Mouse (Mus musculus) kidney, adult 2 months (tissue): ENCODE results near the gene Mprip. TPM values are rescaled to one million over a fixed set of nuclear protein-coding genes. Genes with fewer than 3 reads are reported as not detected.
"Not testable (repeated sequence)": the region's sequence is repeated elsewhere in the genome, so short reads cannot be mapped to it uniquely, and the experiment has no call there.

Experiments used
- DNase-seq: peaks from one replicate; pipeline ENCODE4 v3.0.0; 2021
- H3K27ac ChIP-seq: fragments of 200-500 bp; 2 replicates; pipeline ENCODE4 v1.5.1; 2012; ENCODE audit warnings: low read depth, low read length, control low read depth, inconsistent platforms; ENCODE audit not compliant: insufficient read depth
- H3K27me3 ChIP-seq: fragments of 200-500 bp; replicated peaks from 2 replicates; pipeline ENCODE4 v1.6.1; 2012; ENCODE audit warnings: mild to moderate bottlenecking, moderate library complexity, low read length, inconsistent platforms; ENCODE audit not compliant: control insufficient read depth, insufficient read depth
- H3K36me3 ChIP-seq: fragments of 200-500 bp; 2 replicates; pipeline ENCODE4 v1.6.1; 2012; ENCODE audit warnings: mild to moderate bottlenecking, moderate library complexity, low read length, inconsistent platforms; ENCODE audit not compliant: control insufficient read depth, insufficient read depth
- H3K4me1 ChIP-seq: fragments of 200-500 bp; 2 replicates; pipeline ENCODE4 v1.6.1; 2011; ENCODE audit warnings: low read length; ENCODE audit not compliant: control insufficient read depth, insufficient read depth
- H3K4me3 ChIP-seq: fragments of 200-500 bp; 2 replicates; pipeline ENCODE4 v1.5.1; 2011; ENCODE audit warnings: mild to moderate bottlenecking, low read depth, low read length, control low read depth; ENCODE audit not compliant: insufficient read depth
- CTCF ChIP-seq: fragments of 200-500 bp; conservative IDR thresholded peaks from 2 replicates; pipeline ENCODE4 v1.5.1; 2011; ENCODE audit warnings: low read depth, mild to moderate bottlenecking, control low read depth, low read length, moderate library complexity, mixed read lengths; ENCODE audit not compliant: insufficient read depth, insufficient read length
- POLR2A ChIP-seq: fragments of 200-500 bp; IDR thresholded peaks from one replicate; pipeline ENCODE4 v1.6.1; 2011; ENCODE audit warnings: low read depth, low read length, control low read depth
- WGBS: fragments of 180-500 bp; shearing (Covaris S2); methylation state at CpG from one replicate; pipeline ENCODE4 v1.1.7; 2018; 5-methylcytosine and 5-hydroxymethylcytosine counted together
- polyA plus RNA-seq: library from polyadenylated mRNA; depleted of rRNA; stranded (reverse); fragments of >200 nt; gene quantifications from 2 replicates; pipeline ENCODE4 v1.2.3, GENCODE M21; 2012

Mprip gene
- polyA plus RNA-seq, 1 experiment: 115 TPM

- H3K4me3 ChIP-seq, H3K27ac ChIP-seq, H3K36me3 ChIP-seq, DNase-seq, H3K27me3 ChIP-seq, H3K4me1 ChIP-seq: not testable (repeated sequence)
- WGBS: 84% methylated on average over 5 of the region's 5 CpGs
- 0 out of 2 replicates have a peak, but pooled peaks have one; percentile 2 for TF ChIP-seq CTCF
Observed at GRCm38 (mm10) chr11:59733600-59733999, 72.5 kb downstream of the Mprip start.

GRCm38 (mm10) chr11:59734335-59734734, 73.2 kb downstream of the Mprip start:
- Histone ChIP-seq H3K36me3 (no peaks in the 10 kb centered on the region), H3K27me3 (no peaks in the 10 kb centered on the region), H3K4me1 (no peaks in the 10 kb centered on the region), H3K27ac (no peak overlapping the region), H3K4me3 (no peak overlapping the region)
- 66% methylated on average over 1 of the region's 1 CpGs for WGBS
- no peak for DNase-seq
- no peak for TF ChIP-seq CTCF
- no peak for TF ChIP-seq POLR2A

DNA sequence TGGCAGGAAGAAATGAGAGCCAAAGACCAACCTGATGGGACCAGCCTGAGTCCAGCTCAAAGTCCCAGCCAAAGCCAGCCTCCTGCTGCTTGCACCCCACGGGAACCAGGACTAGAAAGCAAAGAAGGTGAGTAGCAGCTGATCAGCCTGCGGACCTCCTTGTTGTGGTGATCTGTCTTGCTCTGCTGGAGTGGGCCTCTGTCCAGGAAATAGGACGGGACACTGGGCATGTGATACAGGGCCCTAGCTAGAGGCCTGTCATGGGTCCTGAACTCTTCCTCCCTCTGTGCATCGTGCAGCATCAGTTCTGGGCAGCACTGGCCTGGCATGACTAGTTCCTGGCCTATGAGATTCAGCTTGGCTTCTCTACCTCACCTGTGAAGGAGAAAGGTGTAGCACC, 74.8 kb downstream of the Mprip start:
- DNase-seq, H3K27ac ChIP-seq, H3K36me3 ChIP-seq, H3K4me3 ChIP-seq, H3K4me1 ChIP-seq, H3K27me3 ChIP-seq: not testable (repeated sequence)
- WGBS: 70% methylated on average over 4 of the region's 4 CpGs

- H3K4me3 ChIP-seq: no peak overlapping the region
- H3K36me3 ChIP-seq: no peaks in the 10 kb centered on the region
- no peaks in the 10 kb centered on the region for H3K27me3 ChIP-seq
- DNase-seq: no peak
- no peak for TF ChIP-seq CTCF
- no peak for TF ChIP-seq POLR2A
- H3K4me1 ChIP-seq: no peaks in the 10 kb centered on the region
- 92% methylated on average over 12 of the region's 12 CpGs for WGBS
- no peak overlapping the region for H3K27ac ChIP-seq
Observed at GRCm38 (mm10) chr11:59737250-59737649, 76.1 kb downstream of the Mprip start.

- Histone ChIP-seq H3K27me3 (no peaks in the 10 kb centered on the region), H3K4me3 (no peak overlapping the region), H3K4me1 (no peaks in the 10 kb centered on the region), H3K27ac (no peak overlapping the region), H3K36me3 (no peaks in the 10 kb centered on the region)
- DNase-seq: no peak
- TF ChIP-seq CTCF (no peak), POLR2A (no peak)
- WGBS: 88% methylated on average over 2 of the region's 2 CpGs
Observed at GRCm38 (mm10) chr11:59739996-59740395, 78.9 kb downstream of the Mprip start.

DNA sequence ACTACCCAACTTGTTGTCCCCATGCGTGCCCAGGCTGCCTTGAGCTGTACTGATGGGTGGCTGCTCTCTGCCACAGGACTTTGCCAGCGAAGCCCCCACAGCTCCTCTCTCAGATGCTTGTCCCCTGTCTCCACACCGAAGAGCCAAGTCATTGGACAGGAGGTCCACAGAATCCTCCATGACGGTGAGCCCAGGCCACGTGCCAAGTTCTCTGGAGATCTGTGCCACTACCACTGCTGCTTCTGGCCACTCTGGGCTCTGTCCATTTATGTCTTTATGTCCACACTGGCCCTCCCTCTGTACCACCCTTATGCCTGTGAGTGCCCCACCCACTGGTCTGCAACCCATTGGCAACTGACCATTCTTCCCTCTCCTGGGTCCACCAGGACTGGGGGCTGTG, 80.8 kb downstream of the Mprip start:
- Histone ChIP-seq H3K36me3 (no peaks in the 10 kb centered on the region), H3K4me3 (no peak overlapping the region), H3K27ac (no peak overlapping the region), H3K4me1 (no peaks in the 10 kb centered on the region), H3K27me3 (no peaks in the 10 kb centered on the region)
- WGBS: 95% methylated on average over 5 of the region's 5 CpGs
- TF ChIP-seq POLR2A (no peak), CTCF (no peak)
- no peak for DNase-seq

- Histone ChIP-seq H3K27me3 (no peaks in the 10 kb centered on the region), H3K4me3 (no peak overlapping the region), H3K36me3 (no peaks in the 10 kb centered on the region), H3K27ac (no peak overlapping the region), H3K4me1 (no peaks in the 10 kb centered on the region)
- TF ChIP-seq CTCF (no peak), POLR2A (no peak)
- no peak for DNase-seq
- whole genome bisulfite sequencing: 94% methylated on average over 2 of the region's 2 CpGs
Observed at GRCm38 (mm10) chr11:59743307-59743706, 82.2 kb downstream of the Mprip start.

GRCm38 (mm10) chr11:59743712-59744111, 82.6 kb downstream of the Mprip start:
- no peak overlapping the region for H3K27ac ChIP-seq
- no peak for DNase-seq
- H3K4me1 ChIP-seq: no peaks in the 10 kb centered on the region
- no peak overlapping the region for H3K4me3 ChIP-seq
- no peaks in the 10 kb centered on the region for H3K27me3 ChIP-seq
- H3K36me3 ChIP-seq: no peaks in the 10 kb centered on the region
- 100% methylated on average over 1 of the region's 1 CpGs for WGBS
- no peak for TF ChIP-seq CTCF
- TF ChIP-seq POLR2A: no peak
